Mouse (Mus musculus) CD8-positive naive resting alpha-beta T cell, adult 2 months (primary cell): ENCODE results near the gene Vwa3b.

Experiments used
- DNase-seq, 2 experiments: peaks; one replicate each; pipeline ENCODE4 v3.0.0; 2022; ENCODE audit warnings: low read depth in 2 of 2, low spot score in 2 of 2

Vwa3b gene

DNA sequence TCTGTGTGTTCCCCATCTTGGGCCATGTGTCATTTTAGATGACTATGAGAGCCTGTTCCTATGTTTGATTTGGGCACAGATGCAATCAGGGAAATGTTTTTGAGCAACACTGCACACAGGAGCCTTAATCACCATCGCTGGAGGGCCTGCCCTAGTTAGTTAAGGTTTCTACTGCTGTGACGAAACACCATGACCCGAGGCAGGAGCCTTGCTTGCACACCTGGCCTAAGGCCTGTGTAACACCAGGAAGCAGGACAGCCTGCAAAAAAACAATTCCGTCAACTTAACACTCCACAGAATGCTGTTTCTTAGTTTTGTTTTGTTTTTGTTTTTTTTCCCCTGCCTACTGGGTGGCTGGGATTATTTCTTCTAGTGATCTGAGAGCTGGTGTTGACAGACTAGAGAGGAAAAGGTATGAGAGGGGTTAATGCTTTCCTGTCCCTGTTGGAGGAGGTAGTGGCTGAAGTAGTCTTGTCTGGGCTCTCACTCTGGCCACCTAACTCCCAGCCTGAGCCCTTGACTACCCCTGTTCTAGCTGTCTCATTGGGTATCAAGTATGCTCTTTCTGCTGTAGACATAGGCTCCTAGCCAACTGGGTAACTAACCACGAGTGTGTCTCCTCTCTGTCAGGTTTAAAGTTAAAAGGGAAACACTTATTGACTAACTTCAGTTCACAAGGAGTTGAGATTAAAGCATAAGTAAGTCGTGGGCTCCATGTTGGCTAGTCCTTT, 30.6 kb downstream of the Vwa3b start:
- no peak for DNase-seq

- no peak for DNase-seq
Measured at GRCm38 (mm10) chr1:37060856-37061255, 34.5 kb downstream of the Vwa3b start.

GRCm38 (mm10) chr1:37063053-37063452, 36.7 kb downstream of the Vwa3b start:
- no peak for DNase-seq

GRCm38 (mm10) chr1:37063841-37064240, 37.4 kb downstream of the Vwa3b start:
- no peak for DNase-seq

GRCm38 (mm10) chr1:37065658-37066412, 39.4 kb downstream of the Vwa3b start:
- DNase-seq, result no peak

DNA sequence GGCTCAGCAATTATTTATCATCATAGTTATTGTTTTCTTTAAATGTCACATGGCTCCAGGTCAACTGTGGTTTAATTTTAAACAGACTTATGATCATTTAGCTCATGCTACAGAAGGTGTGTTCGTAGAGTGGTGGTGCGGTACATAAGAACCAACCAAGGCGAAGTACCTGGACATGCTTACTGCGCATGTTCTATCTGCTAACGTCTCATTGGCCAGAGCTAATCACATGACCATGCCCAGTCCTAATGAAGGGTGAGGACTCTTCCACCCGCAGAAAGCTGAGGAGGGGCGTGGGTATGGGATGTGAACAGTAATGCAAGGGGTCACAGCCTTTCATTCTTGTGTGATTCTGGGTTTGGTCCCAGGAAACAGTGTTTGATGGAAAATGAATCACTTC, 49.4 kb downstream of the Vwa3b start:
- DNase-seq, result no peak

- no peak for DNase-seq
Measured at GRCm38 (mm10) chr1:37077266-37077665, 50.9 kb downstream of the Vwa3b start.

DNA sequence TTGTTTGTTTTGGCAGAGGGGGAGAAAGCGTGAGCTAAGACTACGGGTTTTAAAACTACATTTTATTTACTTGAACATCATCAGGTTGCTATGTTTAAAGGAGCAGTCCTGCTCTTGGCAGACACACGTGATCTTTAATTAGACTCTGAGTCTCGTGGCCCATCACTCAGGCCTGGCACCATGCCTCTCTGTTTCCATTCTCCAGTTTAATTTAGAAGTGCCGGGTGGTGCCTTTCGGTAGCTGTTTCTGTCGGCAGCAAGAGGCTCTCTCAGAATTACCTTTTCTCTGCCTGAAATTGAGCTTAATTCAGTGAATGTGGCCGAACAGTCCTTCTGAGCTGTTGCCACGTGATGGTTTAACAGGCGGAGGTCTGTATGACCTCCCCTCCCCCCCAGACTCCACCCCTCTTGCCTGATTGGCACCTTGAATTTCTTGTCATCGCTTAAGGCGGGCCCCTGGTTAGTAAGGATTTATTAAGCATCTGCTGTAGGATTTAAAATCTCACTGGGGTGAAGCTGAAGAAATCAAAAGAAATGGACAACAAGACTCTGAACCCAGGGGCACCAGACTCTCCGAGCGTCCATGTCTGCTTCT, 51.7 kb downstream of the Vwa3b start:
- no peak for DNase-seq

- DNase-seq, result no peak
Measured at GRCm38 (mm10) chr1:37080442-37080841, 54.0 kb downstream of the Vwa3b start.

DNA sequence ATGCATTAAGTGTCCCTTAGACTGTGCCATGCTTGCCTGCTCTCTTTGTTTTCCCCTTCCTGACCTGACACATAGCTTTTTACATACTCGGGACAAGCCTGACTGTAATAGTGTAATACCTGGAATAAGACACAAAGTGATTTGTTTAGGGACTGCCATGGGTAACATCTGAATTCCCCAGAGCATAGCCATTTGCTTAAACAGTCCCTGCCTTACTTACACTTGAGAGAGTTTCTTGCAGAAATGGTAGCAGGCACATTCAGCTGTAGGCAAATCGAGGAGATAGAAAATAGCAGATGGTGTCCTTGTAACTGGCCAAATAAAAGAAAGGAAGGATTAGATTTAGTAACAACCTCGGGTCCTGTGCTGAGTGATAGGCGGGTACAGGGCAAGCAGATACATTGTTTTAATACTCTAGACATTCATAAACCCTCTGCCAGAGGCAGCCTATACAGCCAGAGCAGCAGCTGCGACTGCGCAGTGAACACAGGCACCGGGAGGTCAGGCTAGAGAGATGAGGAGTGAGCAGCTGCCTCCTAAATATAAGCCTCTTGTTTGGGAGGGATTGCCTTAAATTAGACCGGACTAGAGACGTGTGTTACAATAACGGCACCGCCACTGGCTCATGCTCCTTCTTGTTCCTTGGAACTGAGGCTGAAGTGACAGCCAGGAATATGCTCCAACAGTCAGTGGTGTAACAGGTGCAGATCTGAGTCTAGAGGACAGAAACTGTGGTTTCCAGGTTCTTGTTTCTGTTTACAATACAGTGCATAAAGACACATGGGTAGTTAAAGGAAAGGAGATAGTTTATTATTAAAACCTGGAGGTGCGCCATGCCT, 55.2 kb downstream of the Vwa3b start:
- no peak for DNase-seq

DNA sequence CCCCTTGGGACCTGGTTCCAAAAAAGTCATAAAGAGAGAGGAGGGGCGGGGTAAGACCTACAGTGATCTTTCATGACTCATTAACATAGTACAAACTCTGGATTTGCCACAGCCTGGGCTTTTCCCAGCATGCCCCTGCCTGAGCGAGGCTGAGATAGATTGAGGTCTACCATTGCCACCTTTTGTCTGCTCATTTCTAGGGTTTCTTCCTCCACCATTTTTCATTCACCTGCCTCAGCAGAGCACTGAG, 55.7 kb downstream of the Vwa3b start:
- DNase-seq, result no peak

- no peak for DNase-seq
Measured at GRCm38 (mm10) chr1:37084075-37084474, 57.7 kb downstream of the Vwa3b start.

DNA sequence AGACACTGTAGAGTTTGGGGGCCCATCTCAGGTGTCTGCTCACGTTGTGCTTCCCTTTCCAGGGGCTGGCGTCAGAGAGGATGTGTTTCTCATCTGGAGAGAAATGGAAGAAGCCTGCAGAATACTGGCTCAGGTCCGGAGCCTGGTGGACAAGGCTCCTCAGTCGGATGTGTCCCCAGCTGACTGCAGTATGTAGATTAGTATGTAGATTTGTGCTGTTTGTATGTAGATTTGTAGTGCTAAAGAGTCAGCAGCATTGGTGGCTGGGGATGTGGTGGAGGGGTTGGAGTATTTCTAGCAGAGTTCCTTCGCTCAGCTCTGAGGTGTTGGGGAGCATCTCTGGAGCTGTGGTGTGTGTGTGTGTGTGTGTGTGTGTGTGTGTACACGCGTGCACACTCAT, 58.8 kb downstream of the Vwa3b start:
- no peak for DNase-seq

GRCm38 (mm10) chr1:37089191-37089590, 62.8 kb downstream of the Vwa3b start:
- DNase-seq, result no peak

- DNase-seq, result no peak
Measured at GRCm38 (mm10) chr1:37097382-37098093, 71.1 kb downstream of the Vwa3b start.

GRCm38 (mm10) chr1:37098094-37098555, 71.7 kb downstream of the Vwa3b start:
- no peak for DNase-seq

DNA sequence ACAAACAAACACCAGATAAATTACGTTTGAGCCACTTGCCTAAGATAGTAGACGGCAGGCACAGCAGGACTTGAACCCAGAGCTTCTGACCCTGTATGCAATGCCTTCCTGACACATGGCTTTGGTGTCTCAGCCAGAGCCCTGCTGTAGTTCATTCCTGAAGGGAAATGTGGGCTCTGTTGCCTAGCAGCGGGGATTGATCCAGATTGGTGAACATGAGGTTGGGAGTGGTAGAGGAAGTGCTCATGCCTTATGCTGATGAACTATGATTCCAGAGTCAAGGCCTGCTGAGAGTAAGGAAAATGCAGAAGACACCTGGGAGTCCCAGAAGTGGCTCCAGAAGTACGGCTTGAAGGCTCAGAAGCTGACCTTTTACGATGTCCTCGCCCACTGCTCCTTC, 74.0 kb downstream of the Vwa3b start:
- DNase-seq, result no peak

DNA sequence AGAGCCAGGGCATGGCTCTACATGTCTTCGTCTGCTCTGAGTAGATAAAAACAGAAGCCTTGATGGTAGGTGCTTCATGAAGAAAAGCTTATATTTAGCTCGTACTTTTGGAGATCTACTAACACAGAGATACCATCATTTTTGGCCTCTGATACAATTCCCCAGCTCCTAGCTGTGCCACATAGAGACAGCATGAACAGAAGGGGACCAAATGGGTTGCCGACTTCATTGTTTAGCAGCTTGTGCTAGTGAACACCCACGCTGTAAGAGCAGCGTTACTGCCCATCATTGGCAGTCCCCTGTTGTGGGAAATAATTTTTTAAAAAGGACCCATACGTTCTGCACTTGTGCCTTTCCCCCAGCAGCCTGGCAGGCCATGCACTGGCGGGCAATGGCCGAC, 74.6 kb downstream of the Vwa3b start:
- no peak for DNase-seq

DNA sequence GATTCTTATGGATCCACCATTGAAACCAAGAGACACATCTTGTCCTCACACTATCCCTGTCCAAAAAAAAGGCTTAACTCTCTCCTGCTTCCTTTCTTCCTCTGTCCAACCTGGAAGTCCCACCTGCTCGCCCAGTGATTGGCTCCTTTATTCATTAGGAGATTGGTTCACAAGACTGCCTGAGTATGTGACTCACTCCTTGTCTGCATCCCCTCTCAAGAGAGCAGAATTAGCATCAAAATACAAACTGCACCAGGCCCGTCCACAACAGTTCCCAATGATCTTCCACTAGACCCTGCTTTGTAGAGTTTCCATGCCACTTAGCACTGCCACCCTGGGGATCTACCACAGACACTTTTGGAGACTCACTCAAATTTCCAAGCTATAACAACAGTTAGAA, 75.3 kb downstream of the Vwa3b start:
- DNase-seq, result no peak

GRCm38 (mm10) chr1:37105194-37105593, 78.8 kb downstream of the Vwa3b start:
- no peak for DNase-seq

GRCm38 (mm10) chr1:37113781-37114180, 87.4 kb downstream of the Vwa3b start:
- DNase-seq, result no peak
